16 mouse cellular contexts compared by ENCODE assay signal in the genomic region with DNA sequence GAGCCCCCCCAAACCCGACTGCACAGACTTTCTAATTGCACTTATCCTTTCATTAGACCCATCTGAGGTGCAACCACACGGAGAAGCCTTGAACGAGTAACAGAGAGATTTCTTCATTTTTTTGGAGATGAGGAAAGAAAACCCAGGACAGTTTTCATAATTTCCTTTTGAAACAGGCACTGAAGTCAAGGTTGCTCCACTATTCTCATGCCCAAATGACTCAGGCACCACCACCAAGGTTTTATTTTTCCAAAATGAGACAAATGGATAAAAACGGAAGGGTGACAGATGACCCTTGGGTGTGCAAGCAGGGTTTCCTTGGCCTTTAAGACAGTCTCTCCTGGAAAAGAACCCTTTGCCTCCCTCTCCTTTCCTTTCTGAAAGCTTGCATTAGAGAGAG.
"Had no signal": no experiment of that assay in that cellular context is flagged by ENCODE, and none has a peak within 500 bp of the region (broad histone marks: within the 10 kb centered on the region; RNA-seq: fewer than 3 reads in every experiment).

No protein-coding gene starts in this region.

- H3K9me3 ChIP-seq: limb, embryonic 10.5 days; limb, embryonic 13.5 days; liver, embryonic 13.5 days had no signal

- H3K36me3 ChIP-seq: limb, embryonic 10.5 days; limb, embryonic 13.5 days; liver, embryonic 13.5 days had no signal

- ATAC-seq: lung, postnatal 0 days had no signal

- H3K4me2 ChIP-seq: limb, embryonic 13.5 days; liver, embryonic 13.5 days; lung, embryonic 14.5 days; midbrain, embryonic 11.5 days had no signal

- H3K4me1 ChIP-seq: limb, embryonic 10.5 days; limb, embryonic 13.5 days; liver, embryonic 13.5 days had no signal

- H3K4me3 ChIP-seq: layer of hippocampus, adult 2 months; limb, embryonic 10.5 days; limb, embryonic 13.5 days; liver, embryonic 13.5 days had no signal

- H3K27ac ChIP-seq: kidney, postnatal 0 days; layer of hippocampus, adult 2 months; limb, embryonic 10.5 days; limb, embryonic 13.5 days; liver, embryonic 13.5 days; macrophage; stomach, postnatal 0 days had no signal

- DNase-seq: kidney, adult 2 months; kidney, postnatal 25 days; layer of hippocampus, adult 9-11 months; liver; liver, embryonic 13.5 days; lung, embryonic 14.5 days; midbrain, embryonic 14.5 days; thymus, postnatal 25 days had no signal

- H3K9ac ChIP-seq: limb, embryonic 13.5 days; liver, embryonic 13.5 days; lung, embryonic 14.5 days had no signal

- H3K27me3 ChIP-seq: limb, embryonic 13.5 days; liver, embryonic 13.5 days had no signal
